Mouse (Mus musculus) liver, adult 2 months (tissue): ENCODE results near the gene Oard1.

Experiments
- CTCF ChIP-seq: fragments of 200-500 bp; IDR thresholded peaks from 2 replicates; pipeline ENCODE4 v1.5.1; 2011; ENCODE audit warnings: low read depth, low read length, control low read depth
- POLR2A ChIP-seq: fragments of 200-500 bp; IDR thresholded peaks from 2 replicates; pipeline ENCODE4 v1.6.1; 2011; ENCODE audit warnings: low read length, control low read depth; ENCODE audit not compliant: insufficient read depth; ENCODE audit errors: extremely low read depth

- TF ChIP-seq POLR2A (no peak), CTCF (no peak)
These were observed 9.8 kb downstream of the Oard1 start for GRCm38 (mm10) chr17:48419571-48419970.
